Mouse (Mus musculus) CH12.LX (cell line): Measurements from ENCODE around the gene Hes6.

Experiments used
- CTCF ChIP-seq, 2 experiments: IDR thresholded peaks in 1 of 2; conservative IDR thresholded peaks in 1 of 2; 2 replicates each; pipeline ENCODE4 v1.5.1; 2011 to 2012; ENCODE audit warnings: low read depth in 2 of 2, low read length in 2 of 2, improper control_type of control experiment in 1 of 2, inconsistent platforms in 1 of 2, mild to moderate bottlenecking in 1 of 2, moderate library complexity in 1 of 2
- E2F4 ChIP-seq: IDR thresholded peaks from 2 replicates; pipeline ENCODE4 v1.6.1; 2011; ENCODE audit warnings: low read depth, low read length, improper control_type of control experiment; ENCODE audit not compliant: insufficient replicate concordance
- EP300 ChIP-seq: IDR thresholded peaks from 2 replicates; pipeline ENCODE4 v1.6.1; 2011; ENCODE audit warnings: low read length, improper control_type of control experiment
- JUN ChIP-seq: IDR thresholded peaks from 2 replicates; pipeline ENCODE4 v1.6.1; 2011; ENCODE audit warnings: low read depth, mild to moderate bottlenecking, low read length, improper control_type of control experiment, moderate library complexity; ENCODE audit not compliant: insufficient read depth
- NRF1 ChIP-seq: IDR thresholded peaks from 2 replicates; pipeline ENCODE4 v1.6.1; 2014; ENCODE audit warnings: low read depth, mild to moderate bottlenecking, inconsistent platforms, low read length, improper control_type of control experiment, moderate library complexity
- POLR2A ChIP-seq: IDR thresholded peaks from 2 replicates; pipeline ENCODE4 v1.6.1; 2011; ENCODE audit warnings: low read depth, mild to moderate bottlenecking, improper control_type of control experiment, low read length
- SIN3A ChIP-seq: IDR thresholded peaks from 2 replicates; pipeline ENCODE4 v1.6.1; 2012; ENCODE audit warnings: low read length, improper control_type of control experiment, inconsistent platforms
- USF1 ChIP-seq: IDR thresholded peaks from 2 replicates; pipeline ENCODE4 v1.6.1; 2014; ENCODE audit warnings: low read depth, mild to moderate bottlenecking, inconsistent platforms, low read length, improper control_type of control experiment
- ZC3H11A ChIP-seq: IDR thresholded peaks from 2 replicates; pipeline ENCODE4 v1.6.1; 2012; ENCODE audit warnings: low read depth, mild to moderate bottlenecking, inconsistent platforms, low read length, improper control_type of control experiment
- ZKSCAN1 ChIP-seq: IDR thresholded peaks from 2 replicates; pipeline ENCODE4 v1.6.1; 2012; ENCODE audit warnings: low read depth, inconsistent platforms, low read length, improper control_type of control experiment, borderline replicate concordance

DNA sequence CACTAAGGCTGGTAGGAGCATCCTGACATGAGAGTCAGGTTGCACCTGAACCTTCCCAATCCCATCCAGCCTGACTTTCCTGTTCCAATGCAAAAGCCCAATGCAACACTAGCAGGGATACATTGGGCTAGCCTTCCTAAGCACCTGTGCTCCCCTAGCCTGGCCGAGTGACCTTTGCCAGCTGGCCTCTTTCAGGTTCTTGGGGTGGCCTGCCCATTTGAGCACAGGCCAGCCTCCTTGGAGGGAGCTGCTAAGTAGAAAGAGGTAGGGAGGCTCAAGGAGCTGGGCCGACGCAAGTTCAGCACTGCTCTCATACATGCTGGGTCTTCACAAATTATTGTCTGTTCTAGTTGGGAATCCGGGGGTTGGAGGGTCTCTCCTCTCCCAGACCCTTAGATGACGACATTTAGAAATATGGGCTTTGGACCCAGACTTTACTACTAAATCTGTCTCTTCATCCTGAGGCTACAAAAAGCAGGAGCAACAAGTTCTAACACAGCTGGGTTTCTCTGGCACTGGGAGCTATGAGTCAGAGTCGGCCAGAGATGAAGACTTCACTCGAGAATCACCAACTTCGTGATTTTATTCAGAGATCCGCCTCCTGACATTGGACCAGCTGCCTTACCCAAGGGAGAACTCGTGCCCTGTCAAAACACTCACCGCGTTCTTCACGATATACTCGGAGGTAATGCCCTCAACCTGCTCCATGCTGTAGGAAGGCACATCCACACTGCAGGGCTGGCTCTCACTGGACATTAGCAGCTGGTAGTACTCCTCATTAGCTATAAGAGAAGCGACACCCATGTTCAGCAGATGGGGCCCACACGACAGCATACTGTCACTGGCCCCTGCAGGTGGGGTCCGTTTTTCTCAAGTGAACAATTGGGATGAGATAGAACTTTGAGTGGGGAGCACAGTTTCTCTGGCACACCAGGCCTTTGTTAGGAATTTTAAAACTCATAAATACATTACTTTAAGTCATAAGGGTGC is 31.3 kb upstream of the Hes6 start:
- TF ChIP-seq CTCF (conservative IDR thresholded peaks at IDR 0.05 in 1 of 2, IDR thresholded peaks at IDR 0.05 in 1 of 2; ENCODE audit: low read depth in 2 of 2, low read length in 2 of 2) (no peak), POLR2A (no peak), NRF1 (no peak), EP300 (no peak), ZC3H11A (no peak), SIN3A (no peak), USF1 (no peak), JUN (no peak), E2F4 (no peak), ZKSCAN1 (no peak)
